Mouse (Mus musculus) E14TG2a.4 (cell line): ENCODE measurements around the gene Hes7.

Experiments used
- CTCF ChIP-seq: conservative IDR thresholded peaks from 2 replicates; pipeline ENCODE4 v1.5.1; 2014; ENCODE audit warnings: low read length
- NANOG ChIP-seq: IDR thresholded peaks from 2 replicates; pipeline ENCODE4 v1.6.1; 2014; ENCODE audit warnings: borderline replicate concordance, low read length, mixed read lengths

DNA sequence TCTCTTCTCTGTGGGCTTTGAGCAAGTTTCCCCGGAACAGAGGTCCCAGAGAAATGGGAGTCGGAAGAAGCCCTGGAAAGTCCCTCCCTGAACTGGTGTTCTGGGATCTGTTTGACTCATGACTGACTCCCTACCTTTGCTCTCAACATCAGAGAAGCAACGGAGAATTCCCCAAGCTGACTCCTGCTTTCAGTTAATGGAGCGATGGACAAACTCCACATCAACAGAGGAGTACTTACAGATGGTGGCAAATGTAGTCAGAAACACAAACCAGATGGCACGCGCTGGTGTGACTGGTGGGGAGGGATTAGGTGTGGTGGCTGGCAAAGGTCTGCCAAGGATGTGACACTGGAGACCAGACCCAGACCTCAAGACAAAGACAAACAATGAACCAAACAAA, 30.8 kb downstream of the Hes7 start:
- TF ChIP-seq CTCF (no peak), NANOG (no peak)
